In genomic region chr7:16913806-16914452, GRCm38 (mm10) we compare ENCODE assay signal across 8 mouse cellular contexts. TPM values are rescaled to one million over a fixed set of nuclear protein-coding genes. Genes with fewer than 3 reads are reported as not detected.
DNase-seq lines count a peak whose midpoint lies in the region; ATAC-seq and TF ChIP-seq lines count a peak whose summit lies in the region.
"Had no signal": no experiment of that assay in that cellular context is flagged by ENCODE, and none has a peak within 500 bp of the region (broad histone marks: within the 10 kb centered on the region; RNA-seq: fewer than 3 reads in every experiment).

No protein-coding gene starts in this region.

- no peaks in the 10 kb centered on the region for H3K9me3 ChIP-seq in ES-E14 (ENCODE audit: control insufficient read depth, insufficient read depth, low read depth, low read length)
- no peaks in the 10 kb centered on the region for H3K9me3 ChIP-seq in embryonic facial prominence, embryonic 15.5 days (replicated peaks)
- no peaks in the 10 kb centered on the region for H3K9me3 ChIP-seq in lung, postnatal 0 days (ENCODE audit: low read length)

- no peak overlapping the region for H3K27ac ChIP-seq in ES-E14 (ENCODE audit: insufficient read depth, low read depth, low read length, poor library complexity, severe bottlenecking)
- H3K27ac ChIP-seq in bone marrow, adult 2 months (ENCODE audit: control insufficient read depth, insufficient read depth, low read depth, low read length, poor library complexity) = no peak overlapping the region
- peak overlapping the region; percentile 68 for H3K27ac ChIP-seq in embryonic facial prominence, embryonic 15.5 days (replicated peaks)
- H3K27ac ChIP-seq in lung, postnatal 0 days (ENCODE audit: low read length) = no peak overlapping the region
- H3K27ac ChIP-seq: macrophage had no signal

- peak; percentile 89 for TF ChIP-seq CTCF in bone marrow, adult 2 months (IDR thresholded peaks at IDR 0.05; ENCODE audit: control insufficient read depth, insufficient read depth, low read length)
- peak; percentile 94 for TF ChIP-seq CTCF in lung, postnatal 0 days (IDR thresholded peaks at IDR 0.05)

- no peak for TF ChIP-seq EP300 in lung, postnatal 0 days (IDR thresholded peaks at IDR 0.05)

- in situ Hi-C loops in ES-E14 (cut with MboI; ENCODE audit: low sequenced_read_pairs in 2 of 2, unreplicated experiment in 2 of 2) = loop anchor here in 1 of 2 experiments (25.0 kb wide), 1 partner anchor 102 kb away; the partner anchor contains the start of genes Fkrp and Strn4

- peaks cover 0 to 16% of the 10 kb centered on the region in 2 experiments; a peak in 1 of 4 replicates for H3K4me1 ChIP-seq in ES-E14 (ENCODE audit: control insufficient read depth in 2 of 2, insufficient read depth in 2 of 2, low read length in 2 of 2, poor library complexity in 1 of 2)
- H3K4me1 ChIP-seq in bone marrow, adult 2 months (ENCODE audit: control insufficient read depth, insufficient read depth, low read length) = peaks cover 2% of the 10 kb centered on the region; the same call in 1 of the 2 replicates
- peaks cover 37% of the 10 kb centered on the region for H3K4me1 ChIP-seq in embryonic facial prominence, embryonic 15.5 days
- no peaks in the 10 kb centered on the region for H3K4me1 ChIP-seq in lung, postnatal 0 days (ENCODE audit: insufficient read depth, low read depth, low read length)

- intact Hi-C loops in heart, postnatal 10 days (cut with DNase I) = loop anchor here (1.0 to 5.0 kb wide), 2 partner anchors 19 to 52 kb away; no protein-coding TSS in a partner anchor

- H3K9ac ChIP-seq in ES-E14 (ENCODE audit: insufficient read depth, low read depth, low read length, poor library complexity, severe bottlenecking) = no peak overlapping the region
- no peak overlapping the region for H3K9ac ChIP-seq in embryonic facial prominence, embryonic 15.5 days
- no peak overlapping the region for H3K9ac ChIP-seq in lung, postnatal 0 days (replicated peaks; ENCODE audit: low read depth)

- H3K36me3 ChIP-seq in ES-E14 (ENCODE audit: control insufficient read depth, insufficient read depth, low read length, poor library complexity, severe bottlenecking) = peaks cover 38% of the 10 kb centered on the region
- peaks cover 47% of the 10 kb centered on the region for H3K36me3 ChIP-seq in embryonic facial prominence, embryonic 15.5 days
- peaks cover 21% of the 10 kb centered on the region for H3K36me3 ChIP-seq in lung, postnatal 0 days (ENCODE audit: insufficient read depth, low read length)

- peak; percentile 56 for ATAC-seq in embryonic facial prominence, embryonic 15.5 days (ENCODE audit: insufficient number of reproducible peaks, low FRiP score, low TSS enrichment, low read depth)
- peak; percentile 67 for ATAC-seq in lung, postnatal 0 days

- H3K27me3 ChIP-seq in embryonic facial prominence, embryonic 15.5 days = no peaks in the 10 kb centered on the region
- no peaks in the 10 kb centered on the region for H3K27me3 ChIP-seq in lung, postnatal 0 days (replicated peaks; ENCODE audit: insufficient read depth, low read length)

- DNase-seq in ES-E14 (ENCODE audit: low read depth, low spot score) = no peak
- DNase-seq in heart, postnatal 10 days = peak; percentile 80 to 89
- DNase-seq in kidney, postnatal 4 days = peak; percentile 83 to 87
- peak; percentile 77 for DNase-seq in lung, postnatal 0 days (ENCODE audit: low spot score)
- DNase-seq in retina, embryonic 14.5 days (ENCODE audit: low spot score) = peak; percentile 88

- no peak overlapping the region for H3K4me3 ChIP-seq in ES-E14 (ENCODE audit: insufficient read depth in 1 of 2, low read depth in 1 of 2, low read length in 2 of 2, poor library complexity in 1 of 2, severe bottlenecking in 1 of 2)
- H3K4me3 ChIP-seq in bone marrow, adult 2 months (replicated peaks; ENCODE audit: control insufficient read depth, low read depth, low read length) = no peak overlapping the region
- no peak overlapping the region for H3K4me3 ChIP-seq in embryonic facial prominence, embryonic 15.5 days (replicated peaks)
- H3K4me3 ChIP-seq in lung, postnatal 0 days (ENCODE audit: low read depth, low read length) = no peak overlapping the region

- no peak overlapping the region for H3K4me2 ChIP-seq in embryonic facial prominence, embryonic 15.5 days (replicated peaks)
- H3K4me2 ChIP-seq in lung, postnatal 0 days (replicated peaks; ENCODE audit: low read depth, low read length) = no peak overlapping the region

- 32% methylated on average over 10 of the region's 10 CpGs for WGBS in bone marrow, adult 2 months
- 29% methylated on average over 10 of the region's 10 CpGs for WGBS in embryonic facial prominence, embryonic 15.5 days
- WGBS in lung, postnatal 0 days = 32% methylated on average over 10 of the region's 10 CpGs

- no peak for TF ChIP-seq POLR2A in bone marrow, adult 2 months (IDR thresholded peaks at IDR 0.05; ENCODE audit: borderline replicate concordance, control insufficient read depth, low read depth, low read length)

TF ChIP-seq in ES-E14, 5 proteins besides CTCF, POLR2A, EP300 and RAD21:
- TF ChIP-seq CHD2 (IDR thresholded peaks at IDR 0.05; ENCODE audit: low read depth, low read length) = no peak
- TF ChIP-seq ZC3H11A (IDR thresholded peaks at IDR 0.05; ENCODE audit: borderline replicate concordance, low read depth, low read length) = 0 out of 2 replicates have a peak, but pooled peaks have one; percentile 25

RNA-seq across cellular contexts. Expression of gene Ptgir, which starts 7.6 kb away (rescaled TPM):
- 0.09 and 0.26 TPM in 2 replicates for total RNA-seq in ES-E14 (2012; rRNA removed)
- 8.3 and 13.0 TPM in 2 replicates for polyA plus RNA-seq in bone marrow, adult 2 months (2011; ENCODE audit: insufficient read depth, insufficient read length, low replicate concordance, missing spikeins)
- 2.5 and 3.1 TPM in 2 replicates for polyA plus RNA-seq in embryonic facial prominence, embryonic 15.5 days (2015; fragmentation: Nextera tagmentation; extraction: Ambion mirVana)
- total RNA-seq in heart, postnatal 10 days (2021) = 1 to 10 TPM; 2.6 to 2.8 TPM
- polyA plus RNA-seq in lung, postnatal 0 days (2015; fragmentation: Nextera tagmentation; extraction: Ambion mirVana) = 2.0 and 2.4 TPM in 2 replicates

RNA-seq across cellular contexts. Expression of gene Calm3, which starts 10.0 kb away (rescaled TPM):
- 163 and 198 TPM in 2 replicates for total RNA-seq in ES-E14 (2012; rRNA removed)
- 307 and 376 TPM in 2 replicates for polyA plus RNA-seq in bone marrow, adult 2 months (2011; ENCODE audit: insufficient read depth, insufficient read length, low replicate concordance, missing spikeins)
- 117 and 138 TPM in 2 replicates for polyA plus RNA-seq in embryonic facial prominence, embryonic 15.5 days (2015; fragmentation: Nextera tagmentation; extraction: Ambion mirVana)
- 100 to 1,000 TPM; 252 to 262 TPM for total RNA-seq in heart, postnatal 10 days (2021)
- 61.7 and 63.6 TPM in 2 replicates for polyA plus RNA-seq in lung, postnatal 0 days (2015; fragmentation: Nextera tagmentation; extraction: Ambion mirVana)

RNA-seq across cellular contexts. Expression of gene Gng8, which starts 22.3 kb away (rescaled TPM):
- 0.79 and 1.0 TPM in 2 replicates for total RNA-seq in ES-E14 (2012; rRNA removed)
- not detected in 2 replicates for polyA plus RNA-seq in bone marrow, adult 2 months (2011; ENCODE audit: insufficient read depth, insufficient read length, low replicate concordance, missing spikeins)
- polyA plus RNA-seq in embryonic facial prominence, embryonic 15.5 days (2015; fragmentation: Nextera tagmentation; extraction: Ambion mirVana) = 27.8 and 36.3 TPM in 2 replicates
- total RNA-seq in heart, postnatal 10 days (2021) = 1 to 10 TPM in 1 of 2 experiments, under 1 TPM in 1; 0.82 to 1.4 TPM
- polyA plus RNA-seq in lung, postnatal 0 days (2015; fragmentation: Nextera tagmentation; extraction: Ambion mirVana) = 5.2 and 6.6 TPM in 2 replicates
- polyA plus RNA-seq: macrophage had no signal

RNA-seq across cellular contexts. Expression of gene Pnmal2, which starts 30.6 kb away (rescaled TPM):
- 0.71 and 0.85 TPM in 2 replicates for total RNA-seq in ES-E14 (2012; rRNA removed)
- polyA plus RNA-seq in bone marrow, adult 2 months (2011; ENCODE audit: insufficient read depth, insufficient read length, low replicate concordance, missing spikeins) = not detected in 2 replicates
- 22.4 and 26.0 TPM in 2 replicates for polyA plus RNA-seq in embryonic facial prominence, embryonic 15.5 days (2015; fragmentation: Nextera tagmentation; extraction: Ambion mirVana)
- 1 to 10 TPM; 5.0 to 5.2 TPM for total RNA-seq in heart, postnatal 10 days (2021)
- polyA plus RNA-seq in lung, postnatal 0 days (2015; fragmentation: Nextera tagmentation; extraction: Ambion mirVana) = 1.9 and 2.0 TPM in 2 replicates
- polyA plus RNA-seq: macrophage had no signal

RNA-seq across cellular contexts. Expression of gene Dact3, which starts 38.8 kb away (rescaled TPM):
- total RNA-seq in ES-E14 (2012; rRNA removed) = 4.5 and 7.0 TPM in 2 replicates
- polyA plus RNA-seq in bone marrow, adult 2 months (2011; ENCODE audit: insufficient read depth, insufficient read length, low replicate concordance, missing spikeins) = 0.54 and 1.7 TPM in 2 replicates
- polyA plus RNA-seq in embryonic facial prominence, embryonic 15.5 days (2015; fragmentation: Nextera tagmentation; extraction: Ambion mirVana) = 5.4 and 6.3 TPM in 2 replicates
- total RNA-seq in heart, postnatal 10 days (2021) = 10 to 100 TPM; 28.2 to 32.7 TPM
- polyA plus RNA-seq in lung, postnatal 0 days (2015; fragmentation: Nextera tagmentation; extraction: Ambion mirVana) = 4.2 and 4.3 TPM in 2 replicates
